In genomic region chr7:79241931-79242625, GRCm38 (mm10) we compare ENCODE assay signal across 22 mouse cellular contexts. TPM values are rescaled to one million over a fixed set of nuclear protein-coding genes. Genes with fewer than 3 reads are reported as not detected.
DNase-seq lines count a peak whose midpoint lies in the region; ATAC-seq and TF ChIP-seq lines count a peak whose summit lies in the region.
"Had no signal": no experiment of that assay in that cellular context is flagged by ENCODE, and none has a peak within 500 bp of the region (broad histone marks: within the 10 kb centered on the region; RNA-seq: fewer than 3 reads in every experiment).

No protein-coding gene starts in this region.

- no peak overlapping the region for H3K27ac ChIP-seq in limb, embryonic 12.5 days
- no peak overlapping the region for H3K27ac ChIP-seq in limb, embryonic 10.5 days
- no peak overlapping the region for H3K27ac ChIP-seq in intestine, postnatal 0 days (ENCODE audit: low read depth, low read length)
- H3K27ac ChIP-seq: embryonic facial prominence, embryonic 15.5 days; forebrain, embryonic 10.5 days; heart, embryonic 13.5 days; intestine, embryonic 15.5 days; liver, embryonic 14.5 days had no signal

- no peak overlapping the region for H3K4me3 ChIP-seq in limb, embryonic 12.5 days (replicated peaks)
- no peak overlapping the region for H3K4me3 ChIP-seq in limb, embryonic 10.5 days
- no peak overlapping the region for H3K4me3 ChIP-seq in intestine, postnatal 0 days (ENCODE audit: low read depth, low read length)
- H3K4me3 ChIP-seq: embryonic facial prominence, embryonic 15.5 days; forebrain, embryonic 10.5 days; heart, embryonic 13.5 days; intestine, embryonic 15.5 days had no signal

- DNase-seq in cerebellum, postnatal 4 days (ENCODE audit: low spot score in 2 of 2), result no peak
- no peak for DNase-seq in limb, embryonic 10.5 days (ENCODE audit: low spot score)
- DNase-seq in cerebellum, adult 8-10 months, result peak; percentile 60
- peak; percentile 19 for DNase-seq in retina, embryonic 14.5 days (ENCODE audit: low spot score)
- no peak for DNase-seq in frontal cortex, postnatal 25 days (ENCODE audit: low spot score in 2 of 2)
- DNase-seq: adrenal gland, adult 8-10 months; embryo, embryonic 11 days; gastrocnemius, postnatal 25 days; heart, postnatal 4 days; right cerebral cortex, postnatal 25 days; thymus, postnatal 25 days had no signal

- 60% methylated on average over 10 of the region's 10 CpGs for WGBS in limb, embryonic 12.5 days
- WGBS in limb, embryonic 10.5 days, result 70% methylated on average over 10 of the region's 10 CpGs
- WGBS in intestine, postnatal 0 days, result 63% methylated on average over 10 of the region's 10 CpGs

- TF ChIP-seq CTCF in intestine, postnatal 0 days (IDR thresholded peaks at IDR 0.05; ENCODE audit: low read depth), result no peak

- H3K9ac ChIP-seq in limb, embryonic 12.5 days (replicated peaks), result 0 out of 2 replicates have a peak overlapping the region, but pooled peaks have one; percentile 8
- no peak overlapping the region for H3K9ac ChIP-seq in intestine, postnatal 0 days (ENCODE audit: low read depth, low read length)
- H3K9ac ChIP-seq: embryonic facial prominence, embryonic 15.5 days; heart, embryonic 13.5 days; intestine, embryonic 15.5 days; liver, embryonic 14.5 days had no signal

- 0 out of 2 replicates have a peak, but pooled peaks cover 3% of the 10 kb centered on the region for H3K4me1 ChIP-seq in limb, embryonic 12.5 days (replicated peaks)
- no peaks in the 10 kb centered on the region for H3K4me1 ChIP-seq in limb, embryonic 10.5 days
- H3K4me1 ChIP-seq in intestine, postnatal 0 days (replicated peaks; ENCODE audit: control insufficient read depth, insufficient read depth, low read length), result no peaks in the 10 kb centered on the region
- H3K4me1 ChIP-seq: embryonic facial prominence, embryonic 15.5 days; intestine, embryonic 15.5 days had no signal

- ATAC-seq in cerebellum, adult (ENCODE audit: insufficient number of reproducible peaks, low FRiP score, low TSS enrichment), result peak; percentile 71
- ATAC-seq in limb, embryonic 12.5 days (ENCODE audit: insufficient number of reproducible peaks, insufficient read depth, low FRiP score, low TSS enrichment, low read depth), result no peak
- ATAC-seq in intestine, postnatal 0 days, result no peak
- ATAC-seq: CD4-positive, CD25-positive, alpha-beta regulatory T cell, adult 4 months; intestine, embryonic 15.5 days; lung, postnatal 0 days; midbrain, embryonic 16.5 days had no signal

- H3K4me2 ChIP-seq in limb, embryonic 12.5 days, result no peak overlapping the region
- H3K4me2 ChIP-seq in intestine, postnatal 0 days (replicated peaks; ENCODE audit: low read depth), result no peak overlapping the region
- H3K4me2 ChIP-seq: embryonic facial prominence, embryonic 15.5 days; heart, embryonic 13.5 days; intestine, embryonic 15.5 days had no signal

- H3K36me3 ChIP-seq in limb, embryonic 12.5 days, result no peaks in the 10 kb centered on the region
- H3K36me3 ChIP-seq in limb, embryonic 10.5 days, result no peaks in the 10 kb centered on the region
- no peaks in the 10 kb centered on the region for H3K36me3 ChIP-seq in intestine, postnatal 0 days (ENCODE audit: control insufficient read depth, insufficient read depth)
- H3K36me3 ChIP-seq: embryonic facial prominence, embryonic 15.5 days; forebrain, embryonic 10.5 days; heart, embryonic 13.5 days; intestine, embryonic 15.5 days had no signal

- H3K9me3 ChIP-seq in limb, embryonic 12.5 days, result no peaks in the 10 kb centered on the region
- no peaks in the 10 kb centered on the region for H3K9me3 ChIP-seq in limb, embryonic 10.5 days (replicated peaks)
- no peaks in the 10 kb centered on the region for H3K9me3 ChIP-seq in intestine, postnatal 0 days (ENCODE audit: control insufficient read depth)
- H3K9me3 ChIP-seq: embryonic facial prominence, embryonic 15.5 days; forebrain, embryonic 10.5 days; heart, embryonic 13.5 days; intestine, embryonic 15.5 days had no signal

- no peaks in the 10 kb centered on the region for H3K27me3 ChIP-seq in limb, embryonic 12.5 days
- no peaks in the 10 kb centered on the region for H3K27me3 ChIP-seq in limb, embryonic 10.5 days (ENCODE audit: low read depth, poor library complexity, severe bottlenecking)
- no peaks in the 10 kb centered on the region for H3K27me3 ChIP-seq in intestine, postnatal 0 days (replicated peaks; ENCODE audit: control insufficient read depth, insufficient read depth, low read length)
- H3K27me3 ChIP-seq: embryonic facial prominence, embryonic 15.5 days; intestine, embryonic 15.5 days had no signal

RNA-seq across cellular contexts. Expression of gene Abhd2, which starts 30.9 kb away (rescaled TPM):
- polyA plus RNA-seq in limb, embryonic 12.5 days (2016; fragmentation: Nextera tagmentation; extraction: Ambion mirVana), result 8.2 and 8.5 TPM in 2 replicates
- polyA plus RNA-seq in limb, embryonic 10.5 days (2016; fragmentation: Nextera tagmentation; extraction: Ambion mirVana), result 6.3 and 7.0 TPM in 2 replicates
- 34.8 and 36.2 TPM in 2 replicates for polyA plus RNA-seq in intestine, postnatal 0 days (2015; fragmentation: Nextera tagmentation; extraction: Ambion mirVana)

Comparison
In these comparisons a context has a peak if more than half of its experiments do, and no peak if none do; other contexts are left out.
1. DNase-seq: peak in cerebellum, adult 8-10 months (single experiment) and retina, embryonic 14.5 days (single experiment); none in cerebellum, postnatal 4 days (0 of 2), limb, embryonic 10.5 days (single experiment) and frontal cortex, postnatal 25 days (0 of 2).